Mouse (Mus musculus) forebrain, postnatal 0 days (tissue): Measurements from ENCODE around the gene Gpr61. TPM values are rescaled to one million over a fixed set of nuclear protein-coding genes. Genes with fewer than 3 reads are reported as not detected.

Experiments used
- ATAC-seq: fragments of 200-750 bp; cut with Nextera tagmentation; 2 replicates; pipeline ENCODE4 v1.8.0; 2017; ENCODE audit warnings: mild to moderate bottlenecking, moderate library complexity
- DNase-seq: peaks from one replicate; pipeline ENCODE4 v3.0.0-alpha.2; 2015
- H3K27ac ChIP-seq: fragments of 300-500 bp; sonication (generic); 2 replicates; pipeline ENCODE4 v1.5.1; 2014; ENCODE audit warnings: low read depth, mild to moderate bottlenecking, antibody characterized with exemption, low read length, moderate library complexity, mixed read lengths
- H3K27me3 ChIP-seq: fragments of 300-500 bp; sonication (generic); 2 replicates; pipeline ENCODE4 v1.6.1; 2014; ENCODE audit warnings: mild to moderate bottlenecking, low read length, mixed read lengths; ENCODE audit not compliant: insufficient read depth
- H3K36me3 ChIP-seq: fragments of 300-500 bp; sonication (generic); 2 replicates; pipeline ENCODE4 v1.6.1; 2014; ENCODE audit warnings: mild to moderate bottlenecking, moderate library complexity; ENCODE audit not compliant: insufficient read depth
- H3K4me1 ChIP-seq: fragments of 300-500 bp; sonication (generic); 2 replicates; pipeline ENCODE4 v1.6.1; 2014; ENCODE audit warnings: antibody characterized with exemption; ENCODE audit not compliant: insufficient read depth
- H3K4me2 ChIP-seq: fragments of 300-500 bp; sonication (generic); 2 replicates; pipeline ENCODE4 v1.6.1; 2014; ENCODE audit warnings: low read depth, mild to moderate bottlenecking, moderate library complexity
- H3K4me3 ChIP-seq: fragments of 300-500 bp; sonication (generic); 2 replicates; pipeline ENCODE4 v1.5.1; 2014; ENCODE audit warnings: low read depth, low read length, mixed read lengths
- H3K9ac ChIP-seq: fragments of 300-500 bp; sonication (generic); 2 replicates; pipeline ENCODE4 v1.6.1; 2014; ENCODE audit warnings: mild to moderate bottlenecking
- H3K9me3 ChIP-seq: fragments of 300-500 bp; sonication (generic); 2 replicates; pipeline ENCODE4 v1.6.1; 2016; ENCODE audit warnings: low read length
- CTCF ChIP-seq: sonication (generic); IDR thresholded peaks from 2 replicates; pipeline ENCODE4 v1.5.1; 2016; ENCODE audit warnings: antibody characterized with exemption, control low read depth, low read depth
- WGBS: fragments of 180-500 bp; shearing (Covaris S2); extraction: QIAGEN DNeasy Blood & Tissue Kit; methylation state at CpG from one replicate; pipeline ENCODE4 v1.1.7; 2014; 5-methylcytosine and 5-hydroxymethylcytosine counted together
- polyA plus RNA-seq: library from polyadenylated mRNA; unstranded; fragments of >200 nt; fragmentation: Nextera tagmentation; extraction: Ambion mirVana; gene quantifications from 2 replicates; pipeline ENCODE4 v1.2.1, GENCODE M21; 2015
- total RNA-seq: library from RNA; depleted of rRNA; stranded (reverse); fragments of >200 nt; gene quantifications from 2 replicates; pipeline ENCODE4 v1.2.3, GENCODE M21; 2014

The Gpr61 gene
- total and polyA plus RNA-seq, 2 experiments from 2014 or later, result 5.3 to 8.1 TPM

DNA sequence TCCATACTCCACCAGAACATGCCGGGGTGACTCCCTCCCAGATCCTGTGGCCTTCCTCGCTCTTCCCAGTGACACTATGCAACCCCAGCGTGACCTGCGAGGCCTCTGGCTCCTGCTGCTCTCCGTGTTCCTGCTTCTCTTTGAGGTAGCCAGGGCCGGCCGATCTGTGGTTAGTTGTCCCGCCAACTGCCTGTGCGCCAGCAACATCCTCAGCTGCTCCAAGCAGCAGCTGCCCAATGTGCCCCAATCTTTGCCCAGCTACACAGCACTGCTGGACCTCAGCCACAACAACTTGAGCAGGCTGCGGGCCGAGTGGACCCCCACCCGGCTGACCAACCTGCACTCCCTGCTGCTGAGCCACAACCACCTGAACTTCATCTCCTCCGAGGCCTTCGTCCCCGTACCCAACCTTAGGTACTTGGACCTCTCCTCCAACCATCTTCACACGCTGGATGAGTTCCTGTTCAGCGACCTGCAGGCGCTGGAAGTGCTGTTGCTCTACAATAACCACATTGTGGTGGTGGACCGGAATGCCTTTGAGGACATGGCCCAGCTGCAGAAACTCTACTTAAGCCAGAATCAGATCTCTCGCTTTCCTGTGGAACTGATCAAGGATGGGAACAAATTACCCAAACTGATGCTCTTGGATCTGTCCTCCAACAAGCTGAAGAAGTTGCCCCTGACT, 32.6 kb upstream of the Gpr61 start:
- H3K4me1 ChIP-seq, result peaks cover 15% of the 10 kb centered on the region
- peak overlapping the region; percentile 85 for H3K4me2 ChIP-seq
- H3K36me3 ChIP-seq, result peaks cover 9% of the 10 kb centered on the region
- ATAC-seq (no peak; the same call in 1 of the 2 replicates), DNase-seq (no peak)
- 66% methylated on average over 20 of the region's 20 CpGs for WGBS
- no peaks in the 10 kb centered on the region for H3K9me3 ChIP-seq
- peak overlapping the region; percentile 75; the same call in 1 of the 2 replicates for H3K9ac ChIP-seq
- no peaks in the 10 kb centered on the region for H3K27me3 ChIP-seq
- H3K4me3 ChIP-seq, result peak overlapping the region; percentile 76
- no peak for TF ChIP-seq CTCF
- H3K27ac ChIP-seq, result no peak overlapping the region

DNA sequence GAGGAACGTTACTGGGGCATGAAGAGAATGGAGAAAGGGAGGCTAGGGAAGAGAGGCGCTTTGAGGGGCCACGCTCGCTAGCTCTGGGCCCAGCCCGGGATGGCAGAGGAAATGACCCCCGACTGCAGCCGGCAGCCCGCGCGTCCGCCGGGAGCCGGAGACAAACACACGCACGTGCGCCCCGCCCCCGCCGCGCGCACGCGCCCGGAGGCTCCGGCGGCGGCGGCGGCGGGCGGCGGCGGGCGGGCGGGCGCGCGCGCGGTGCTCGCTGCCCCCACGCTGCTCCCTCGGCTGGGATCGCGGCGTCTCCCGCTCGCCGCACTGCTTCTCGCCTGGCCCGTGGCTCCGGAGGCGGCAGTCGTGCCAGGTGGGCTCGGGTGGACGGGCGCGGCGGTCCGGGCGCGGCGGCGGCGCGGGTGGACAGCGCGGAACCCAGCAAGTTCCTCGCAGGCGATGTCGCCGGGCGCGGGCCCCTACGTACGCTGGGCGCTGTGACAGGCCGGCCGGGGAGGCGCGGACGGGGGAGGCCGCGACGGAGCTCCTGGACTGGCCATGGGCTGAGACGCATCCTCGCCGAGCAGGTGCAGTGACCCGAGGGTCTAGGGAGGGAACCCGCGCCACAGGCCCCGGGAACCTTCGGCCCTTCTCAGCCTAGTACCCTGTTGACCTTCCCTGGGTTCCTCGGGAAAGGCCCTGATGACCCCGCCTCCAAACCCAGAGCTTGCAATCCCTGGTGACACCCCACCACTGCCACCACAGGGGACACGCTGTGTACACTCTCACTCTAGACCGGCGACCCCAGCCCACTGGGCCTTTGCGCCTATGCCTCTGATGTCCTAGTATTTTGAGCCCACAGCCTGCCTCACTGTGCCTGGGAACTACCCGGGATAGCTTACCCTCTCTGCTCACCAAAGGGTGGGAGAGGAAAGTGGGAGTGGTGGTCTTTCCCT, 31.7 kb upstream of the Gpr61 start, which contains the start of gene Amigo1:
Gene Amigo1 (plus strand): TSS at position 238 of the 950 bp plus-strand sequence.
- peak; percentile 62 for DNase-seq
- 1% methylated on average over 65 of the region's 100 CpGs for WGBS
- Histone ChIP-seq H3K4me1 (peaks cover 15% of the 10 kb centered on the region), H3K4me3 (peak within 1 kb of the TSS; percentile 76), H3K9me3 (no peaks in the 10 kb centered on the region), H3K9ac (peak within 1 kb of the TSS; percentile 75), H3K4me2 (peak within 1 kb of the TSS; percentile 85), H3K36me3 (peaks cover 9% of the 10 kb centered on the region), H3K27me3 (no peaks in the 10 kb centered on the region), H3K27ac (peak within 1 kb of the TSS; percentile 54)
- no peak for TF ChIP-seq CTCF
- ATAC-seq, result peak; percentile 73

DNA sequence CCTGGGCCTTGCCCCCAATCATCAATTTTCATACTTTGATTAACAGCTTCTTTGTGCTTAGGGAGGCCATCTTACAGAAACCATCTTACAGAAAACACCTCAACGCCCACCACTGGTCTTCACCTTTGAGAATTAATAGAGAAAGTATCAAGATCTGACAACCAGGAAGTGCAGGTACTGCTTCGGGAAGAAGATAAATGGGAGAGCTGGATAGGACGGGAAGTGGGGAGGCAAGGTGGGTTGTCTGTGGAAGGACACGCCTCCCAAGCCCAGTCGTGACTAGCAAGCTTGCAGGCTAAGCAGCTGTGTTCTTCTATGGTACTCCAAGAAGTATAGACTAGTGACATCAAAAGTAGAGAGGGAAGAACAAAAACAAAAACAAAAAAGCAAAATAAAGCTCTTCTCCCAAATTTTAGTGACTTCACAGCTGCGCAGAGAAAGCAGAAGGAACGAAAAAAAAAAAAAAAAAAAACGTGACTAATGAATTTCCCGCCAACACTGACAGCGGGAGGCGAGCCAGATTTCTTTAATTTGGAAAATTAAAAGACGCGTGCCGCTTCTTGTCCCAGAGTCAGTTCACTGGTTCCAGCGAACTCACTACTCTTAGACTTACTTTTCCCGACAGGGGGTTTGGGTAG, 30.9 kb upstream of the Gpr61 start:
- H3K27ac ChIP-seq, result no peak overlapping the region; the same call in 1 of the 2 replicates
- peak overlapping the region; percentile 76 for H3K4me3 ChIP-seq
- no peak for TF ChIP-seq CTCF
- 4% methylated on average over 16 of the region's 16 CpGs for WGBS
- peak overlapping the region; percentile 75 for H3K9ac ChIP-seq
- H3K36me3 ChIP-seq, result peaks cover 6% of the 10 kb centered on the region
- ATAC-seq, result peak; percentile 40; the same call in 1 of the 2 replicates
- H3K4me1 ChIP-seq, result peaks cover 15% of the 10 kb centered on the region
- DNase-seq, result no peak
- no peaks in the 10 kb centered on the region for H3K9me3 ChIP-seq
- no peaks in the 10 kb centered on the region for H3K27me3 ChIP-seq
- H3K4me2 ChIP-seq, result peak overlapping the region; percentile 85

- Histone ChIP-seq H3K9me3 (no peaks in the 10 kb centered on the region), H3K27me3 (no peaks in the 10 kb centered on the region), H3K36me3 (peaks cover 5% of the 10 kb centered on the region), H3K4me1 (peaks cover 15% of the 10 kb centered on the region), H3K4me3 (no peak overlapping the region), H3K27ac (no peak overlapping the region), H3K4me2 (no peak overlapping the region), H3K9ac (no peak overlapping the region)
- DNase-seq (no peak), ATAC-seq (no peak)
- 87% methylated on average over 3 of the region's 3 CpGs for WGBS
- TF ChIP-seq CTCF, result no peak
Measured at GRCm38 (mm10) chr3:108184742-108185141, 30.1 kb upstream of the Gpr61 start.

- Histone ChIP-seq H3K27me3 (no peaks in the 10 kb centered on the region), H3K9ac (no peak overlapping the region), H3K4me1 (peaks cover 2% of the 10 kb centered on the region; the same call in 1 of the 2 replicates), H3K9me3 (no peaks in the 10 kb centered on the region), H3K4me2 (no peak overlapping the region), H3K36me3 (no peaks in the 10 kb centered on the region), H3K4me3 (no peak overlapping the region), H3K27ac (no peak overlapping the region)
- no peak for ATAC-seq
- no peak for TF ChIP-seq CTCF
- no peak for DNase-seq
- 19% methylated on average over 2 of the region's 2 CpGs for WGBS
Measured at GRCm38 (mm10) chr3:108180514-108180913, 25.8 kb upstream of the Gpr61 start.

- Histone ChIP-seq H3K36me3 (no peaks in the 10 kb centered on the region), H3K4me2 (no peak overlapping the region), H3K4me3 (no peak overlapping the region), H3K27ac (no peak overlapping the region), H3K27me3 (no peaks in the 10 kb centered on the region), H3K9ac (no peak overlapping the region), H3K9me3 (no peaks in the 10 kb centered on the region), H3K4me1 (peaks cover 7% of the 10 kb centered on the region; the same call in 1 of the 2 replicates)
- 77% methylated on average over 7 of the region's 7 CpGs for WGBS
- DNase-seq (no peak), ATAC-seq (no peak)
- TF ChIP-seq CTCF, result 0 out of 2 replicates have a peak, but pooled peaks have one; percentile 13
Measured at GRCm38 (mm10) chr3:108178756-108179715, 24.4 kb upstream of the Gpr61 start.
